Mouse (Mus musculus) intestine, embryonic 16.5 days (tissue): ENCODE results near the gene Akr1cl. TPM values are rescaled to one million over a fixed set of nuclear protein-coding genes. Genes with fewer than 3 reads are reported as not detected.
"Not testable (repeated sequence)": the region's sequence is repeated elsewhere in the genome, so short reads cannot be mapped to it uniquely, and the experiment has no call there.

Experiments
- ATAC-seq: fragments of 200-750 bp; cut with Nextera tagmentation; 2 replicates; pipeline ENCODE4 v1.8.0; 2017; ENCODE audit warnings: moderate TSS enrichment, moderate library complexity
- H3K27ac ChIP-seq: fragments of 300-500 bp; sonication (generic); 2 replicates; pipeline ENCODE4 v1.5.1; 2014; ENCODE audit warnings: mild to moderate bottlenecking, low read length
- H3K27me3 ChIP-seq: fragments of 300-500 bp; sonication (generic); replicated peaks from 2 replicates; pipeline ENCODE4 v1.6.1; 2014; ENCODE audit warnings: low read length, control low read depth, mixed read lengths; ENCODE audit not compliant: control insufficient read depth, insufficient read depth
- H3K36me3 ChIP-seq: fragments of 300-500 bp; sonication (generic); 2 replicates; pipeline ENCODE4 v1.6.1; 2014; ENCODE audit warnings: low read length, control low read depth; ENCODE audit not compliant: control insufficient read depth, insufficient read depth
- H3K4me1 ChIP-seq: fragments of 300-500 bp; sonication (generic); 2 replicates; pipeline ENCODE4 v1.6.1; 2014; ENCODE audit warnings: low read length, control low read depth, mixed read lengths; ENCODE audit not compliant: control insufficient read depth, insufficient read depth
- H3K4me2 ChIP-seq: fragments of 300-500 bp; sonication (generic); 2 replicates; pipeline ENCODE4 v1.6.1; 2014; ENCODE audit warnings: low read depth, low read length, control low read depth
- H3K4me3 ChIP-seq: fragments of 300-500 bp; sonication (generic); 2 replicates; pipeline ENCODE4 v1.5.1; 2014; ENCODE audit warnings: mild to moderate bottlenecking, low read length
- H3K9ac ChIP-seq: fragments of 300-500 bp; sonication (generic); 2 replicates; pipeline ENCODE4 v1.6.1; 2014; ENCODE audit warnings: low read depth, low read length
- H3K9me3 ChIP-seq: fragments of 300-500 bp; sonication (generic); 2 replicates; pipeline ENCODE4 v1.6.1; 2016; ENCODE audit warnings: low read length, control low read depth; ENCODE audit not compliant: control insufficient read depth
- WGBS: fragments of 180-500 bp; shearing (Covaris S2); extraction: QIAGEN DNeasy Blood & Tissue Kit; methylation state at CpG from one replicate; pipeline ENCODE4 v1.1.7; 2014; 5-methylcytosine and 5-hydroxymethylcytosine counted together
- polyA plus RNA-seq: library from polyadenylated mRNA; unstranded; fragments of >200 nt; fragmentation: Nextera tagmentation; extraction: Ambion mirVana; gene quantifications from 2 replicates; pipeline ENCODE4 v1.2.1, GENCODE M21; 2015

Gene Akr1cl
- polyA plus RNA-seq: 0.11 and 1.4 TPM in 2 replicates

GRCm38 (mm10) chr1:65032641-65033040 is at the start of gene Akr1cl:
Gene Akr1cl, minus strand, starts transcription at chr1:65032759.
- Histone ChIP-seq H3K4me2 (no peak within 1 kb of the TSS), H3K36me3 (no peaks in the 10 kb centered on the region), H3K27ac (no peak within 1 kb of the TSS), H3K4me3 (no peak within 1 kb of the TSS), H3K9ac (no peak within 1 kb of the TSS), H3K4me1 (no peaks in the 10 kb centered on the region; the same call in 1 of the 2 replicates), H3K27me3 (no peaks in the 10 kb centered on the region), H3K9me3 (0 out of 2 replicates have a peak, but pooled peaks cover 2% of the 10 kb centered on the region)
- no peak for ATAC-seq

- 42% methylated on average over 7 of the region's 7 CpGs for WGBS
- no peaks in the 10 kb centered on the region for H3K27me3 ChIP-seq
- H3K4me2 ChIP-seq: no peak within 1 kb of the TSS
- ATAC-seq: no peak
- H3K27ac ChIP-seq: no peak within 1 kb of the TSS
- H3K36me3 ChIP-seq: no peaks in the 10 kb centered on the region
- H3K4me1 ChIP-seq: no peaks in the 10 kb centered on the region
- no peaks in the 10 kb centered on the region for H3K9me3 ChIP-seq
- H3K9ac ChIP-seq: no peak within 1 kb of the TSS
- no peak within 1 kb of the TSS for H3K4me3 ChIP-seq
Measured at GRCm38 (mm10) chr1:65082188-65082587, 49.6 kb upstream of the Akr1cl start, which contains the start of gene Crygb. Gene Crygb, minus strand, starts transcription at chr1:65082288.

DNA sequence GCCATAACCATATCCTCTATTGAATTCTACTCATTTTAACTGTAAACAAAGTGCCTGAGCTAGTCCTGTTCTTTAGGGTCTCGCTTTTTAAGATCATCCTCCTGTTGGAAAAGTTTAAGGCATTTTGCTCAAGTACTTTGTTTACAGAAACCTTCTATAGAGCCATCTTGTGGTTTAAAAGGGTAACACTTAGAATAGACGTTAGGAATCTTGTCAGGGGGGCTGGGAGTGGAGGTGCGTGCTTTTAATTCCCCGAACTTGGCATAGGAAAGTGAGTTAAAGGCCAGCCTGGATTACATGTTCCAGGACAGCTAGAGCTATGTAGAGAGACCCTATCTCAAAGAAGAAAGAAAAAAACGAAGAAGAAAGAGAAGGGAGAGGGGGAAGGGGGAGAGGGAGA is 43.0 kb upstream of the Akr1cl start:
- Histone ChIP-seq H3K27ac (no peak overlapping the region), H3K27me3 (no peaks in the 10 kb centered on the region), H3K9me3 (no peaks in the 10 kb centered on the region), H3K4me3 (no peak overlapping the region), H3K9ac (no peak overlapping the region), H3K4me1 (no peaks in the 10 kb centered on the region), H3K4me2 (no peak overlapping the region), H3K36me3 (no peaks in the 10 kb centered on the region)
- whole genome bisulfite sequencing: 17% methylated on average over 5 of the region's 5 CpGs
- ATAC-seq: no peak

DNA sequence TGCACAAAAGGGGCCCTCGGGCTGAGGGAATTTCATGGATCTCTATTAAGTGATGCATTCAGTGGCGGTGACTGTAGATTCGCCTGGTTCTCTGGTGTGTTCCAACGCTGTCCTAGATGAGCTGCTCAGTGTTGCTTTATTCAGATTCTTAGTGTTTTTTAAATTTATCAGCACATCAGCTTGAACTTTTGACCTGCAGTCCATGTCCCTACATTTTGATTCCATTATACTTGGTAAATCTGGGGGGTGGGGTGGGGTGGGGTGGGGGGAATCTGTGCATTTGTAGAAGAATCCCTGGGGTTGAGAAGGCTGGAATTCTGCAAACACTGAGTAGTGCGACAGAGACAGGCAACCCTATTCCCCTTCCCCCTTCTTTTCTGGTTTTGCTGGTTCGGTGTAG is 41.0 kb upstream of the Akr1cl start, which contains the start of gene Crygc:
Gene Crygc, minus strand, starts transcription at position 101 of the 400 bp plus-strand sequence.
- Histone ChIP-seq H3K27ac (no peak within 1 kb of the TSS), H3K9ac (no peak within 1 kb of the TSS), H3K27me3 (no peaks in the 10 kb centered on the region), H3K9me3 (no peaks in the 10 kb centered on the region), H3K4me3 (no peak within 1 kb of the TSS), H3K4me2 (no peak within 1 kb of the TSS), H3K36me3 (no peaks in the 10 kb centered on the region), H3K4me1 (no peaks in the 10 kb centered on the region)
- ATAC-seq: no peak
- 70% methylated on average over 6 of the region's 6 CpGs for WGBS

- no peaks in the 10 kb centered on the region for H3K36me3 ChIP-seq
- ATAC-seq: no peak
- no peaks in the 10 kb centered on the region for H3K9me3 ChIP-seq
- no peak overlapping the region for H3K9ac ChIP-seq
- H3K27ac ChIP-seq: no peak overlapping the region
- no peak overlapping the region for H3K4me2 ChIP-seq
- H3K4me1 ChIP-seq: no peaks in the 10 kb centered on the region
- no peak overlapping the region for H3K4me3 ChIP-seq
- H3K27me3 ChIP-seq: no peaks in the 10 kb centered on the region
Measured at GRCm38 (mm10) chr1:65067842-65068241, 35.3 kb upstream of the Akr1cl start.

GRCm38 (mm10) chr1:65064201-65064600 is 31.6 kb upstream of the Akr1cl start:
- H3K4me2 ChIP-seq: no peak overlapping the region
- ATAC-seq: no peak
- no peak overlapping the region for H3K27ac ChIP-seq
- H3K27me3 ChIP-seq: no peaks in the 10 kb centered on the region
- H3K9ac ChIP-seq: no peak overlapping the region
- 0 out of 2 replicates have a peak, but pooled peaks cover 3% of the 10 kb centered on the region for H3K4me1 ChIP-seq
- H3K4me3 ChIP-seq: no peak overlapping the region
- H3K9me3 ChIP-seq: no peaks in the 10 kb centered on the region
- 86% methylated on average over 15 of the region's 15 CpGs for WGBS
- no peaks in the 10 kb centered on the region for H3K36me3 ChIP-seq

DNA sequence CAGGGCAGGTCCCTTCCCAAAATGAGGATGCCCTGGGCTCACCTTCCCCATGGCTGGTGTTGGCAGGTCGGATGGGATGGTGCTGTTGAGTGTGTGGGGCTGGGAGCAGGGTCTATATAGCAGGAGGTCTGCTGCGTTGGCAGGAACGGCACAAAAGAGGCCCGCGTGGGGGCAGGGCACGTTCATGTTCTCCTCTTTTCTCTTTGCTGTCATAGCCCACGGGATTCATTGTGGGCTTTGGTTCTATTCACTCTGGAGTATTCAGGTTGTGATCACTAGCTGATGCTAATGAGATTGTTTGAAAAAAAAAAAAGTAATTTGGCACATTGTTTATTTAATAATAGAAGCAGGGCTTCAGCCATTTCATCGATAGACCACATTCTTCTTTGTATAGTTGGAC is 30.8 kb upstream of the Akr1cl start, which contains the start of gene Crygd:
Gene Crygd, minus strand, starts transcription at position 101 of the 400 bp plus-strand sequence.
- no peak for ATAC-seq
- Histone ChIP-seq H3K4me3 (no peak within 1 kb of the TSS), H3K9ac (no peak within 1 kb of the TSS), H3K9me3 (no peaks in the 10 kb centered on the region), H3K27ac (no peak within 1 kb of the TSS), H3K4me2 (no peak within 1 kb of the TSS), H3K36me3 (no peaks in the 10 kb centered on the region), H3K27me3 (no peaks in the 10 kb centered on the region), H3K4me1 (0 out of 2 replicates have a peak, but pooled peaks cover 3% of the 10 kb centered on the region)
- WGBS: 82% methylated on average over 8 of the region's 8 CpGs

DNA sequence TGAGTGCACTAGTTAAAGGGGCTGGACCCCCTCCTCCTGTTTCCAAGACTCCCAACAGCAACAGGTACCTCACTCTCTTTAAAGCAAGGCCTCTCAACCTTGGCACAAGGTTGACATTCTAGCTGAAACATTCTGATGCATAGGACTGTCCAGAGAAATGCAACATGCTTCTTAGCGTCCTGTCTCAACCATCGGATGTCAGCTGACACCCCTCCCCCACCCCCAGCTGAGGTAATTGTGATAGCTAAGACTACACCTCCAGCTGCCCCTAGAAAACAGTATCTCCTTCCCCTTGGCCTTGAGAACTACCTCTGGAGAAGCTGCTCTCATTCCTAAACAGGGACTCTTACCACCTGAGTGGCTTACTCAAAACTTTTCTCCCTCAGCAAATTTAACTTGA is 19.6 kb upstream of the Akr1cl start:
- WGBS: 38% methylated on average over 2 of the region's 2 CpGs
- no peak for ATAC-seq

DNA sequence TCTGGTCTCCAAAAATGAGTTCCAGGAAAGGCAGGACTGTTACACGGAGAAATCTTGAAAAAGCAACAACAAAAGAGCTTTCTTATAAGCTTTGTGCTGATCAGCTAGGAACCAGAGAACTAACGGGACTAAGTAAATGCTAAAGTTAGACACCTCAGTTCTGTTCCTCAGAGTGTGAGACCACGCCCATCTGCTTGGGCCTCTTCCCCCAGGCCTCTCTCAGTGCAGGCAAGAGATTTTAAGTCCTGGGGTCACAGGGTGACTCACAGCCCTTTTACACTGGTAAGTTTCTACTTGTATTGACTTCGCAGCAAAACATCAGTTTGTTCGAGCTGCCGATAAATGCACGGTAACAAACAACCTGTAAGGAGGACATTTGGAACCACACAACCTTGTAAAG is 19.1 kb upstream of the Akr1cl start:
- Histone ChIP-seq H3K9me3 (no peaks in the 10 kb centered on the region), H3K9ac (no peak overlapping the region), H3K4me1 (no peaks in the 10 kb centered on the region), H3K27me3 (no peaks in the 10 kb centered on the region; the same call in 1 of the 2 replicates), H3K27ac (no peak overlapping the region), H3K4me3 (no peak overlapping the region), H3K36me3 (no peaks in the 10 kb centered on the region), H3K4me2 (no peak overlapping the region)
- 64% methylated on average over 7 of the region's 7 CpGs for WGBS
- no peak for ATAC-seq

More for the DNA sequence above, 19.6 kb upstream of the Akr1cl start:
- H3K9me3 ChIP-seq: no peaks in the 10 kb centered on the region
- H3K36me3 ChIP-seq: no peaks in the 10 kb centered on the region
- no peaks in the 10 kb centered on the region; the same call in 1 of the 2 replicates for H3K27me3 ChIP-seq
- H3K4me2 ChIP-seq: no peak overlapping the region
- no peaks in the 10 kb centered on the region for H3K4me1 ChIP-seq
- H3K4me3 ChIP-seq: no peak overlapping the region
- H3K27ac ChIP-seq: no peak overlapping the region
- no peak overlapping the region for H3K9ac ChIP-seq

GRCm38 (mm10) chr1:65050952-65051351 is 18.4 kb upstream of the Akr1cl start, which contains the start of gene Cryge:
Gene Cryge, minus strand, starts transcription at chr1:65051149.
- 72% methylated on average over 9 of the region's 12 CpGs for WGBS
- H3K27me3 ChIP-seq, H3K4me2 ChIP-seq, H3K4me3 ChIP-seq, H3K27ac ChIP-seq, H3K9me3 ChIP-seq, ATAC-seq, H3K9ac ChIP-seq, H3K4me1 ChIP-seq, H3K36me3 ChIP-seq: not testable (repeated sequence)
